Mouse (Mus musculus) forebrain, embryonic 14.5 days (tissue): ENCODE measurements around the gene Cnot1. TPM values are rescaled to one million over a fixed set of nuclear protein-coding genes. Genes with fewer than 3 reads are reported as not detected.

ENCODE experiments used
- ATAC-seq: fragments of 200-750 bp; cut with Nextera tagmentation; 2 replicates; pipeline ENCODE4 v1.8.0; 2017; ENCODE audit warnings: mild to moderate bottlenecking, moderate library complexity
- DNase-seq: peaks from one replicate; pipeline ENCODE4 v3.0.0-alpha.2; 2015; ENCODE audit warnings: low spot score
- H3K27ac ChIP-seq: fragments of 300-500 bp; sonication (generic); 2 replicates; pipeline ENCODE4 v1.5.1; 2014; ENCODE audit warnings: low read depth, mild to moderate bottlenecking, control low read depth, low read length, moderate library complexity
- H3K27me3 ChIP-seq: fragments of 300-500 bp; sonication (generic); replicated peaks from 2 replicates; pipeline ENCODE4 v1.6.1; 2014; ENCODE audit warnings: low read length, control low read depth, mixed read lengths; ENCODE audit not compliant: control insufficient read depth, insufficient read depth
- H3K36me3 ChIP-seq: fragments of 300-500 bp; sonication (generic); 2 replicates; pipeline ENCODE4 v1.6.1; 2014; ENCODE audit warnings: low read length, control low read depth; ENCODE audit not compliant: control insufficient read depth, insufficient read depth
- H3K4me1 ChIP-seq: fragments of 300-500 bp; sonication (generic); 2 replicates; pipeline ENCODE4 v1.6.1; 2014; ENCODE audit warnings: antibody characterized with exemption, low read length, control low read depth; ENCODE audit not compliant: control insufficient read depth, insufficient read depth
- H3K4me2 ChIP-seq: fragments of 300-500 bp; sonication (generic); 2 replicates; pipeline ENCODE4 v1.6.1; 2014; ENCODE audit warnings: mild to moderate bottlenecking, control low read depth, low read length
- H3K4me3 ChIP-seq: fragments of 300-500 bp; sonication (generic); 2 replicates; pipeline ENCODE4 v1.5.1; 2014; ENCODE audit warnings: low read depth, low read length, control low read depth
- H3K9ac ChIP-seq: fragments of 300-500 bp; sonication (generic); 2 replicates; pipeline ENCODE4 v1.6.1; 2014; ENCODE audit warnings: mild to moderate bottlenecking, low read length, control low read depth, moderate library complexity
- H3K9me3 ChIP-seq: fragments of 300-500 bp; sonication (generic); replicated peaks from 2 replicates; pipeline ENCODE4 v1.6.1; 2016; ENCODE audit warnings: low read length, control low read depth, mixed read lengths; ENCODE audit not compliant: control insufficient read depth
- WGBS: fragments of 180-500 bp; shearing (Covaris S2); extraction: QIAGEN DNeasy Blood & Tissue Kit; methylation state at CpG from one replicate; pipeline ENCODE4 v1.1.7; 2014; 5-methylcytosine and 5-hydroxymethylcytosine counted together
- polyA plus RNA-seq: library from polyadenylated mRNA; unstranded; fragments of >200 nt; fragmentation: Nextera tagmentation; extraction: Ambion mirVana; gene quantifications from 2 replicates; pipeline ENCODE4 v1.2.1, GENCODE M21; 2014

Gene Cnot1
- polyA plus RNA-seq, 1 experiment from 2014 or later, result 66.4 TPM

DNA sequence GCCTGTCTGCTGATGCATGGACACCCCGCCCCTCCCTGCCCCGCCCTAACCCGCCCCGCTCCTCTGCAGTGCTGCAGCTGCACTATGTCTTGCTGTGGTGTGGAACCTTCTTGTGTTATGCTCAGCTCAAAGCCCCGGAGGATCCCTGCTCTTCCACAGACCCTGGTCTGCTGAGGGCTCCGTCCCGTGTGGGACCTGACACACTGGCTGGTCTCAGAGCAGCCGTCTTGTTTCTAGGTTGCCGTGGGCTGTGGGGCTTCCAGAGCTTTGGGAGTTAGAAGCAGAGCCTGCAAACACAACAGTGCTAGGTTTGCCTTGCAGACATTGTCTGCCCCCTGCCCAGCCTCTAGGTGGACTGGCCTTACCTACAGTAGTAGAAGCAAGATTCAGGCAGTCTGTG, 94.9 kb downstream of the Cnot1 start:
- Histone ChIP-seq H3K27me3 (no peaks in the 10 kb centered on the region), H3K4me1 (peaks cover 6% of the 10 kb centered on the region), H3K27ac (no peak overlapping the region), H3K36me3 (peaks cover 41% of the 10 kb centered on the region), H3K9me3 (no peaks in the 10 kb centered on the region), H3K9ac (no peak overlapping the region), H3K4me2 (no peak overlapping the region), H3K4me3 (no peak overlapping the region)
- WGBS, result 89% methylated on average over 9 of the region's 9 CpGs
- DNase-seq (no peak), ATAC-seq (no peak)

DNA sequence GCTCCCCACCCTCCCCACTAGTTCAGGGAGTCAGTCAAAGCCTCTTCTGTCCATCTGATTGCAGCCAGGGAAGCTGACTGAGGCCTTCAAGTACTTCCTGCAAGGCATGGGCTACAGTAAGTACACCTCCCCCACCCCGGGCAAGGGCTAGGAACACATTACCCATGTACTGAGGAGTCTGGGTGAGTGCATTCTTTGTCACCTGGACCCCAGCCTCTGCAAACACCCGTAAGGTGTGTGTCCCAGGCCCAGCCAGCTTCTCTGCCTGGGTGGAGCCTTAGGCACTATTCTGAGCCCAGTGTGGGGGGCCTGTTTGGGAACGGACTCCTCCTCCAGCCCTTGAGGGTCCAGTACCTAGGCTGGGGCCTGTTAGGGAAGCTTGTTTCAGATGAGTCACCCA, 96.2 kb downstream of the Cnot1 start:
- no peaks in the 10 kb centered on the region for H3K4me1 ChIP-seq
- DNase-seq, result no peak
- no peak overlapping the region for H3K27ac ChIP-seq
- no peak for ATAC-seq
- 84% methylated on average over 3 of the region's 3 CpGs for WGBS
- H3K36me3 ChIP-seq, result peaks cover 50% of the 10 kb centered on the region
- H3K9me3 ChIP-seq, result no peaks in the 10 kb centered on the region
- H3K4me2 ChIP-seq, result no peak overlapping the region
- H3K4me3 ChIP-seq, result no peak overlapping the region
- H3K9ac ChIP-seq, result no peak overlapping the region
- H3K27me3 ChIP-seq, result no peaks in the 10 kb centered on the region

DNA sequence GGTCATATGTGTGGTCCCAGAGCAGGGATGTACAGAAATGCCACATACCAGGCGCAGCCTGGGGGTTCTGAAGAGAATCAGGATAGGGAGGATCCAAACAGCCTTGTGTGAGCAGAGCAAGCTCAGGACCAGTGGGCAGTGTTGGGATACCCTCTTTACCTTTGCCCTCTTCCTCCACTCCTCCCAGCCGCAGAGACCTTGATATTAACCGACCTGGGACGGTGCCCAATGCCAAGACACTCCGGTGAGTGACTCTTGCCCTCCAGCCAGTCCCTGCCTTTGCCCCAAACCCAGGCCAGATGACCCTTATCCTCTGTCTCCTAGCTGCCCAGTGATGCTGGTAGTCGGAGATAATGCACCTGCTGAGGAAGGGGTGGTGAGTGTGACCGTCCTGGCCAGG, 97.7 kb downstream of the Cnot1 start:
- Histone ChIP-seq H3K4me3 (no peak overlapping the region), H3K4me1 (no peaks in the 10 kb centered on the region; the same call in 1 of the 2 replicates), H3K4me2 (no peak overlapping the region), H3K9me3 (no peaks in the 10 kb centered on the region), H3K27ac (no peak overlapping the region), H3K27me3 (no peaks in the 10 kb centered on the region), H3K36me3 (peaks cover 53% of the 10 kb centered on the region), H3K9ac (no peak overlapping the region)
- no peak for DNase-seq
- 84% methylated on average over 7 of the region's 7 CpGs for WGBS
- no peak for ATAC-seq

DNA sequence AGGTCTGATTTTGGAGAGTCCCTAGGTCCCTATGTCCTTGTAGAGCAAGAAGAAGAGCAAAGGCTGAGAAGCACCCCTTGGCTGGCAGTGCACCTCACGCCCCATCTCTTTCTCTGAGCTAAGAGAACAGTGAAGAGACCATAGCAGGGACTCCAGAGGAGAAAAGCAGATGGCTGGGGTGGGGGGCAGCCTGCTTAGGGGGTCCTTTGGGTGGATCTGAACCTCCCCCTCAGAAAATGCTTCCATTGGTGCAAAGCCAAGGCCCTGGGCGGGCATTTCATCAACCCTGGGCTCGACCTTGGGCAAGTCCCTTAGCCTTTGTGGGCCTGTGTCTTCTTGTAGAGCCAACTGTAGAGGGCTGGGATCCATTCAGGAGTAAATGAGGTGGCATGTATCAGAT, 102.7 kb downstream of the Cnot1 start:
- Histone ChIP-seq H3K9ac (peak overlapping the region; percentile 62; the same call in 1 of the 2 replicates), H3K4me3 (no peak overlapping the region)
- 93% methylated on average over 3 of the region's 3 CpGs for WGBS

DNA sequence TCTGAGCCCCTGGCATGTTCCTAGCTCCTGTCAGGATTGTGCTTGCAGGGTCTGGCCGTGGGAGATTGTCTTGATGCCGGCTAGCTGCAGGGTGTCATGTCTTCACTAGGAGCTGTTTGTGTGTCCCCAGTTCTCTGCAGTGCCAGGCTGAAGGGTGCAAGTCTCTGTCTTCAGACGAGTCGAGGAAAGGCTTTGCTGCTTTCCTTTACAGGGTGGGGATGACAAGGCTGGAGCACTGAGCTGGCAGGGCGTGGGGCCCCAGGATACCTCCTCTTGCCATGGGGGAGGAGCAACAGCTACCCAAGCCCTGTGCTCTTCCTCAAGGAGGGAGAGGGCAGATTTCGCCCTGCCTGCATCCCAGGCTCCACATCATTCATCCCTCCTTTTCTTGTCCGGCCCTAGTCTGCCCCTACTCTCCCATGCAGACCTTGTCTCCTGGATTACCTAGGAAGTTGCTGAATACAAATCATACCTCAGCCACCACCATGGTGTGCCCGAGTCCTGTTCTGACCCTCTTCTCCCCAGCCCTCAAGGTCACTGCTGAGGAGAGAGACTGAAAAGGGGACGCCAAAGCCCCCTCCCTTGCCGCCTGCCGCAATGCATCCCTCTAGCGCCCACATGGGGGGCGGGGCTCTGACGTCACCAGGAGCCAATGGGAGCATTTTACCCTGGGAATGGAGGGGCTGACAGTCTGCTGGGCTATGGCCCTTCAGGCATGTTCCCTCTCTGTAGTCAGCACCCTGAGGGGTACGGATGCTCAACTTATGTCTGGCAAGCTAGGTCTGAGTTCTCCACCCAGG, 103.6 kb downstream of the Cnot1 start:
- peak; percentile 50 for ATAC-seq
- H3K27ac ChIP-seq, result peak overlapping the region; percentile 55; the same call in 1 of the 2 replicates
- no peaks in the 10 kb centered on the region for H3K9me3 ChIP-seq
- H3K27me3 ChIP-seq, result no peaks in the 10 kb centered on the region
- H3K9ac ChIP-seq, result peak overlapping the region; percentile 62
- H3K4me1 ChIP-seq, result peaks cover 10% of the 10 kb centered on the region; the same call in 1 of the 2 replicates
- DNase-seq, result peak; percentile 92
- H3K36me3 ChIP-seq, result peaks cover 23% of the 10 kb centered on the region
- H3K4me3 ChIP-seq, result peak overlapping the region; percentile 52
- peak overlapping the region; percentile 90 for H3K4me2 ChIP-seq
- WGBS, result under 1% methylated on average over 15 of the region's 15 CpGs

More for the DNA sequence above, 102.7 kb downstream of the Cnot1 start:
- DNase-seq (no peak), ATAC-seq (no peak)
- Histone ChIP-seq H3K4me1 (peaks cover 10% of the 10 kb centered on the region; the same call in 1 of the 2 replicates), H3K27me3 (no peaks in the 10 kb centered on the region), H3K36me3 (peaks cover 29% of the 10 kb centered on the region), H3K27ac (no peak overlapping the region), H3K9me3 (no peaks in the 10 kb centered on the region), H3K4me2 (peak overlapping the region; percentile 90)

DNA sequence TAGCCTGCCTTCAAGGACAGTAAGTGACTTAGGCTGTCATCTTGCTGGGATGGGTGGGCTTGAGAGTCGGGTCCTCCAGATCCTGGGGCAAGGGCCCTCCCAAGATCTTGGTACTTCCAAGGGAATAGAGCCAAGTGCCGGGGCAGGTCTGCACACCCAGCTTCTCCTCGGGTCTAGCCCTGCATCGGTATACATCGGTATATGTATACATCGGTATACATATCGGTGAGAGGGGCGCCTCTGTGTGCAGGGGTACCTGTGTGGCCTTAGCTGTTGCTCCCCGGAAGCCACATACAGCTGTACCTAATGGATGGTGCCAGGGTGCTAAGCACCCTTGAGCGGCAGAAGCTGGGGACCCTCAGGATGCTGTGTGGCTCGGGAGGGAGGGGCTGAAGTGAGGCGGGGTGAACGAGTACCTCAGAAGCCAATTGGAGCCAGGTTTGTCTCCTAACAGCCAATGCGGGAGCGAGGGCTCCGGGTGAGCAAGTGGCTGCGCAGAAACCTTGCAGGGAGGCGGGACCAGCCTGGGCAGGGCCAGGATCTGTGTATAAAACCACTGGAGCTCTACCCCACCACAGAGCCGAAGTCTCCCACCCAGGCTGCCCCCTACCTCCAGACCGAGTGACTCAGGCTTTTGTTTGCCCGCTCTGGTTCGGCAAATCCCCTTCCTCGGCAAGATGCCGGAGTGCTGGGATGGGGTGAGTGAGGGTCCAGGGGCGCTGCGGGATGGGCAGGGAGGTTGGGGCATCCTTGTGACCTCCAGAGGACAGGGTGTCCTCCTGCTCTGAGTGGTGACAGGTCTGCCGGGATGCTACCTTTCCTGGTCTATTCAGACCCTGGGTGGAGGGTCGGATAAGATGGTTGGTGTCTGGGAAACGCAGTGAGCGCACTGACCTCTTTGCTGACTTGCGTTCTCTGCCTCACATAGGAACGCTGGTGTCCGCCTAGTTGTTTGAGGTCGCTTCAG, 104.5 kb downstream of the Cnot1 start:
- peak overlapping the region; percentile 64 for H3K9ac ChIP-seq
- H3K4me1 ChIP-seq, result peaks cover 10% of the 10 kb centered on the region; the same call in 1 of the 2 replicates
- 0 out of 2 replicates have a peak, but pooled peaks cover 2% of the 10 kb centered on the region for H3K27me3 ChIP-seq
- H3K4me2 ChIP-seq, result peak overlapping the region; percentile 90
- H3K4me3 ChIP-seq, result peak overlapping the region; percentile 52
- ATAC-seq (peak; percentile 95), DNase-seq (peak; percentile 98)
- WGBS, result 1% methylated on average over 34 of the region's 34 CpGs
- no peaks in the 10 kb centered on the region for H3K9me3 ChIP-seq
- peak overlapping the region; percentile 55; the same call in 1 of the 2 replicates for H3K27ac ChIP-seq
- H3K36me3 ChIP-seq, result peaks cover 19% of the 10 kb centered on the region

DNA sequence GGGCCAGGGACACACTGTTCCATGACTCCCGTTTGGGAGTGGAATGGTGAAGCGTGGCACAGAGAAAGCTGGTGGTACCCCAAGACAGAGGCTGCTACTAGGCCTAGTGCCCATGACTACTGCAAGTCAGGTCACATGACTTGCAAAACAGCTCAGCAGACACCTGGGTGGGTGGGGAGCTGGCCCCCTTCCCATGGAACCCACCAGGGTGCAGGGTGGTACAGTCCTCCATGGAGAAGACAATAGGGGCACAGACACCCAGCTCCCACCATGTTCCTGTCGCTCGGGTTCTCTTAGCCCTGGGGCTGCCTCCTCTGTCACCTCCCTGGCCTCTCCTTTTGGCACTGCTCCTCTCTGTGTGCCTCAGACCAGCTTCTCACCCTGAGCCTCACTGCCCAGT, 105.5 kb downstream of the Cnot1 start:
- H3K27me3 ChIP-seq, result 0 out of 2 replicates have a peak, but pooled peaks cover 6% of the 10 kb centered on the region
- H3K9ac ChIP-seq, result no peak overlapping the region
- WGBS, result 67% methylated on average over 4 of the region's 4 CpGs
- peaks cover 9% of the 10 kb centered on the region for H3K36me3 ChIP-seq
- H3K4me1 ChIP-seq, result peaks cover 10% of the 10 kb centered on the region; the same call in 1 of the 2 replicates
- H3K27ac ChIP-seq, result no peak overlapping the region
- ATAC-seq (no peak), DNase-seq (no peak)
- no peak overlapping the region for H3K4me2 ChIP-seq
- no peaks in the 10 kb centered on the region for H3K9me3 ChIP-seq
- H3K4me3 ChIP-seq, result no peak overlapping the region

DNA sequence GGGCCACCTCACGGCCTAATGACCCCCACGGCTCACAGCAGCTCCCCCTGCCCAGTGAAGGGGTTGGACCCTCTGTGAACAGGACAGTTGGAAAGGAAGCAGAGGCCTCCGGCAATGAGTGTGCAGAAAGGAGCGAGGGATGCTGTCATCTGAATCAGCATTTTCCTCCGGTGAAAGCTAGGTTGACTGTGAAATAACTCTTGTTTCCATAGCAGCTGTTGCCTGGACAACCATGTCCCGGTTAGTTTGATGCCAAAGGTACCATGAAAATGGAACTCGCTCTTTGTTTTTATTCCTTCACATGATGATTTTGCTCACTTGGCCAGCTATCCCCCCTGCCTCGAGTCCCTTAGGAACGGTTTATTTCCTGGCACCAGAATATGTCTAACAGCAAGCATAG, 107.0 kb downstream of the Cnot1 start:
- H3K4me1 ChIP-seq, result peaks cover 10% of the 10 kb centered on the region; the same call in 1 of the 2 replicates
- ATAC-seq, result no peak
- peak; percentile 89 for DNase-seq

More for the DNA sequence above, 107.0 kb downstream of the Cnot1 start:
- H3K27ac ChIP-seq, result peak overlapping the region; percentile 49
- 38% methylated on average over 9 of the region's 9 CpGs for WGBS
- H3K9me3 ChIP-seq, result no peaks in the 10 kb centered on the region
- no peaks in the 10 kb centered on the region for H3K36me3 ChIP-seq
- H3K27me3 ChIP-seq, result 0 out of 2 replicates have a peak, but pooled peaks cover 6% of the 10 kb centered on the region
- H3K4me2 ChIP-seq, result peak overlapping the region; percentile 12; the same call in 1 of the 2 replicates
- H3K4me3 ChIP-seq, result no peak overlapping the region
- H3K9ac ChIP-seq, result no peak overlapping the region
